Mouse (Mus musculus) cortical plate, adult 2 months (tissue): ENCODE measurements at regions not wholly inside any gene's neighbourhood (a gene's known extent, or its start where the extent isn't known, plus 50 kb on each side); places are given as distances from the start of the nearest gene placed in this dataset.

Experiments
- H3K27ac ChIP-seq: fragments of 200-500 bp; 2 replicates; pipeline ENCODE4 v1.5.1; 2012; ENCODE audit warnings: low read length, control low read depth, inconsistent platforms; ENCODE audit not compliant: insufficient read depth
- H3K4me1 ChIP-seq: fragments of 200-500 bp; 2 replicates; pipeline ENCODE4 v1.6.1; 2011; ENCODE audit warnings: low read length; ENCODE audit not compliant: control insufficient read depth, insufficient read depth
- H3K4me3 ChIP-seq: fragments of 200-500 bp; 2 replicates; pipeline ENCODE4 v1.5.1; 2011; ENCODE audit warnings: mild to moderate bottlenecking, low read length, control low read depth; ENCODE audit not compliant: insufficient read depth
- CTCF ChIP-seq: fragments of 200-500 bp; IDR thresholded peaks from 2 replicates; pipeline ENCODE4 v1.5.1; 2011; ENCODE audit warnings: mild to moderate bottlenecking, control low read depth, low read length; ENCODE audit not compliant: insufficient read depth; ENCODE audit errors: extremely low read depth
- POLR2A ChIP-seq: fragments of 200-500 bp; IDR thresholded peaks from 2 replicates; pipeline ENCODE4 v1.6.1; 2011; ENCODE audit warnings: mild to moderate bottlenecking, low read length, control low read depth; ENCODE audit not compliant: insufficient read depth; ENCODE audit errors: extremely low read depth

DNA sequence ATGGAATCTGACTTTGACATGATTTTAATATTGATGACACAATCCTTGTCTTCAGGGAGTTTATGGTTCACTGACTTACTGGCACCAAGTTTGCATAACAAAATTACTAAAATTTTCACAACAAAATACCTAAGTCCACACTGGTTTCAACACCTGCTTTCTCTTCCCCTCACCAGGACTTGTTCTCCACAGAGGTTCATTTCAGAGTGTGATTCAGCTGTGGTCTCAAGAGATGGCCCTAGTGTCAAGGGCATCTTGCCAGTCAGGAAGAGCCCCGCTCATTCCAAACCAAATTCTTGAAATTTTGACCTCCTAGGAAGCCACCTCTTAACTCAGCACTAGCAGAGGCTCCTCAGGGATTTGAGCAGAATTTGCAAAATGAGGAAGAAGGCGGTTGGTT, 95.3 kb downstream of the Lmo4 start:
- H3K27ac ChIP-seq, result no peak overlapping the region
- peaks cover 2% of the 10 kb centered on the region; the same call in 1 of the 2 replicates for H3K4me1 ChIP-seq
- TF ChIP-seq POLR2A, result no peak
- no peak for TF ChIP-seq CTCF
- no peak overlapping the region for H3K4me3 ChIP-seq

DNA sequence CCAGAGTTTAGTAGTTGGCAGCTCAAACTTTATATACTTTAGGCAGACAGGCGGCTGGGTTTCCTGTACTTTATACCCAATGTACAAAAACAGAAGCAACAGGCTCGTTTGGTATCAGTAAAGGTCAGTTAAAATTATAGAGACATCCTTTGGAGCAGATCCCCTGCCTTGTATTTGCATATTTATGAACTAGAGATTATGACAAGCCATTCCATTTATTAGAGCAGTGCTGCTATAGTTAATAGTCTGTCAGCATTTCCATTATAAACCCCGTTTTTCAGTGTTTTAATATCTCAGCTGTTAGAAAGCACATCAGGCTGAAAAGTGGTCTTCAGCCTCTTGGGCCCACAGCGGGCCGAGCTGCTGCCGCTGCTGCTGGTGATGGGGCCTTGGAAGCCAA, 96.7 kb downstream of the Lmo4 start:
- TF ChIP-seq POLR2A, result no peak
- TF ChIP-seq CTCF, result no peak
- H3K27ac ChIP-seq, result no peak overlapping the region
- H3K4me1 ChIP-seq, result peaks cover 2% of the 10 kb centered on the region; the same call in 1 of the 2 replicates

GRCm38 (mm10) chr3:144107664-144108063, 97.4 kb downstream of the Lmo4 start:
- no peak overlapping the region for H3K4me3 ChIP-seq
- no peak for TF ChIP-seq CTCF
- TF ChIP-seq POLR2A, result no peak
- H3K27ac ChIP-seq, result no peak overlapping the region
- H3K4me1 ChIP-seq, result peaks cover 2% of the 10 kb centered on the region; the same call in 1 of the 2 replicates

More for the DNA sequence above, 96.7 kb downstream of the Lmo4 start:
- no peak overlapping the region for H3K4me3 ChIP-seq

DNA sequence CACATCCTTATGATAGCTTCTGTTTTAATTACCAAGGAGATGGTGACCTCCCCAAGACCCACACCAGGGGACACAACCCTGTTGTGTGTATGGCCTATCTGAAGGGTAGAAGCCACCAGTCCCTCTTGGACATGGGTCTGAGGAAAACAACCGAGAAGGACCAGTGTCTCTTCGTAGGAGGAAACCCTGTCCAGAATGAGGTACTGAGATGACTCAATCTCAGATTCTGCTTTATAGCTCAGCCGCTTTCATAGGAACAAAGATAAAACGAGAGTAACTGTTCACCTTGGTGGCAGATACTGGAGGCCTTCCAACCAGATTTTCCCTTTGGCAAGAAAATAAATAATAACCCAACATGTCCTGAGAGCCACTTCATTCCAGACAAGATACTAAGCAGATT, 100.7 kb downstream of the Lmo4 start:
- peaks cover 2% of the 10 kb centered on the region; the same call in 1 of the 2 replicates for H3K4me1 ChIP-seq
- H3K4me3 ChIP-seq, result no peak overlapping the region
- no peak overlapping the region for H3K27ac ChIP-seq
- TF ChIP-seq POLR2A (no peak), CTCF (no peak)

DNA sequence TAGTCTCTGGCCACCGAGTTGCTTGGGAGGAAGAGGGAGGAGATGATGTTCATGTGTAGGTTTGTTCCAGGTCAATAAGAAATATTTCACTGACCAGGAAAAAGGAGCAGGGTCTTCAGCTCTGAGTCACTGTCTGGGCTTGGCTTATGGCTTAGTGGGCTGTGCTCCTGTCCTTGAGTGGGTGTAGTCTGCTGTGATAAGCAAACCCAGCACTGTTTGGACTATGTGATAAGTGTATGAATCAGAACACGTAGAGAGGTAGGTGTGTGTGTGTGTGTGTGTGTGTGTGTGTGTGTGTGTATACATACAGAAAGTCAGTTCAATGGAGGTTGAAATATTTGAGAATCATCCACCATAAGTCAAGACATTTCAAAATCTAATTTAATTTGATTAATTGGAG, 105.6 kb downstream of the Lmo4 start:
- H3K4me1 ChIP-seq, result no peaks in the 10 kb centered on the region
- H3K27ac ChIP-seq, result no peak overlapping the region
- no peak for TF ChIP-seq POLR2A
- no peak for TF ChIP-seq CTCF
- H3K4me3 ChIP-seq, result no peak overlapping the region

- Histone ChIP-seq H3K4me1 (no peaks in the 10 kb centered on the region), H3K27ac (no peak overlapping the region), H3K4me3 (no peak overlapping the region)
- no peak for TF ChIP-seq POLR2A
- TF ChIP-seq CTCF, result no peak
These were observed 106.3 kb downstream of the Lmo4 start for GRCm38 (mm10) chr3:144098762-144099161.

DNA sequence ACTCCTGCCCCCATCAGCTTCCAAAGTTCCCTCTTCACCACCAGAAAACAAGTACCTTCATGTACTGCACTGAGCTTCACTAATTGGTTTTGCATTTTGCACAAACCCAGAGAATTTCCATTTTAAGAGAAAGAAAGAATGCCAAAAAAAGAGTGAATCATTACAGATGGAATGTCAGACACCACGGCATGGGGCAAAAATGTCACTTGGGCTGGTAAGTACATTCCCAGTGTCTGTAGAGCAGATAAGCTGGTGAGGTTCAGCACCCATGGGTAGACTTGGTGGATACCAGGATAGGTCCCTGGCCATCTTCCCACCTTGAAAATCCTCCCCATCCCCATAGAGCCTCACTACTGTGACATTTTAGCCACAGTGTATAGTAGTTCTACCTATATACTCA, 113.8 kb downstream of the Lmo4 start:
- no peak overlapping the region for H3K4me3 ChIP-seq
- TF ChIP-seq CTCF (no peak), POLR2A (no peak)

GRCm38 (mm10) chr3:144089790-144090256, 115.2 kb downstream of the Lmo4 start:
- H3K4me1 ChIP-seq, result no peaks in the 10 kb centered on the region
- TF ChIP-seq CTCF (no peak), POLR2A (no peak)
- H3K4me3 ChIP-seq, result no peak overlapping the region
- no peak overlapping the region for H3K27ac ChIP-seq

More for the DNA sequence above, 113.8 kb downstream of the Lmo4 start:
- Histone ChIP-seq H3K27ac (no peak overlapping the region), H3K4me1 (no peaks in the 10 kb centered on the region)

DNA sequence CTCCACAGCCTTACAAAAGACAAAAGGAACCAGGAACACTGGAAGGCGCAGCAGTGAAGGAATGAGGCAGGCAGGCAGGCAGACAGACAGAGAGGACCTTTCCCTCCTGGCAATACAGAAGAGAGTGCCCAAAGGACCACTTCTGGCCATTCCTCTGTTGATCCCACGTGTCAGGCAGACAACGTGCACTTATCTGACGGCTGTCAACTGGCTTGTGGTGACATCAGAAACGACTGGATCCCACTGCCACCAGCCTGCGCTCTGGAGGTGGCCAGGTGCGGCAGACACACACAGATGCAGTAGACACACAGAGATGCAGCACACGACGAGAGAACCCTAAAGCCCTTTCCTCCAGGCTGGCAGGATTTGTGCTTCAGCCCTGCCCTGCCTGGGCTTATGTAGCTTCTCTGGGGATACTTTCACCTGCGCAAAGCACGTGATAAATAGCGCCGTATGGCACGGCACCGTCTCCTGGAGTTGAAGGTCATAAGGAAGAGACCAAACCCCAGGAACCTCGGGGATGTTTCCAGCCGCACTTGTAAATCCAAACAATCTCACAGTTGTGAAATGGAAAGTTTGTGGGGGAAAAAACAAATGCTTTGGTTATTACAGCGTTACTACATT, 116.6 kb downstream of the Lmo4 start:
- no peak overlapping the region for H3K27ac ChIP-seq
- H3K4me3 ChIP-seq, result no peak overlapping the region
- TF ChIP-seq CTCF, result no peak
- TF ChIP-seq POLR2A, result no peak
- no peaks in the 10 kb centered on the region for H3K4me1 ChIP-seq

DNA sequence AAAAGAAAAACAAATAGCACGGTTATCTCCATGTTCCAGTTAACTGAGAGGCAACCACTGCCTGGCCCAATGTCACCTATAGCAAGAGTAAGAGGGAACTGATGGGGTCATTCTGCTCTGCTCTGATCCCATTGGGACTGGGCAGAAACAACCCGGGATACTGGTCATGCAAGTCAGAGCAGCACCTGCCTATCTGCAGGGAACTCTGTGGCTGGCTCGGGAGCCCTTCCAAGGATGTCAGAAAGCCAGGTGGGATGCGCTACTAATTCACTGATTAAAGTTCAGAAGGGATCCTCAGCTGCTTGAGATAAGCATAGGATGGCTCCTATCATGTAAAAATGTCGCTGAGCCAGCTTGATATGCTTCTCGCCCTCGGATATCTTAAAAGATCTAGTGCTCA, 117.2 kb downstream of the Lmo4 start:
- Histone ChIP-seq H3K4me3 (no peak overlapping the region), H3K4me1 (no peaks in the 10 kb centered on the region), H3K27ac (no peak overlapping the region)
- TF ChIP-seq CTCF (no peak), POLR2A (no peak)
